Comparison of ENCODE assay signal across 7 mouse cellular contexts in genomic region chr19:60580582-60581339, GRCm38 (mm10). TPM values are rescaled to one million over a fixed set of nuclear protein-coding genes. Genes with fewer than 3 reads are reported as not detected.
A peak's percentile ranks its signal among the peaks of the same experiment; 100 is the strongest.
DNase-seq lines count a peak whose midpoint lies in the region; ATAC-seq lines count a peak whose summit lies in the region.

Cacul1 (minus strand) TSS chr19:60581025.

- no peaks in the 10 kb centered on the region for H3K36me3 ChIP-seq in embryonic facial prominence, embryonic 12.5 days
- no peaks in the 10 kb centered on the region for H3K36me3 ChIP-seq in limb, embryonic 11.5 days (ENCODE audit: control insufficient read depth, insufficient read depth, low read length)
- H3K36me3 ChIP-seq in midbrain, embryonic 14.5 days (ENCODE audit: control insufficient read depth, insufficient read depth, low read length): no peaks in the 10 kb centered on the region

- peak; percentile 97 for ATAC-seq in embryonic facial prominence, embryonic 12.5 days (ENCODE audit: insufficient number of reproducible peaks, insufficient read depth, low FRiP score, low TSS enrichment)
- ATAC-seq in limb, embryonic 11.5 days (ENCODE audit: insufficient number of reproducible peaks, low FRiP score, low TSS enrichment, low read depth): peak; percentile 99
- peak; percentile 96 for ATAC-seq in midbrain, embryonic 14.5 days (ENCODE audit: low FRiP score, low TSS enrichment)

- H3K9ac ChIP-seq in embryonic facial prominence, embryonic 12.5 days: peak within 1 kb of the TSS; percentile 92
- H3K9ac ChIP-seq in limb, embryonic 11.5 days (ENCODE audit: low read length): peak within 1 kb of the TSS; percentile 85
- peak within 1 kb of the TSS; percentile 97 for H3K9ac ChIP-seq in midbrain, embryonic 14.5 days (replicated peaks; ENCODE audit: low read length)

- DNase-seq in adrenal gland, postnatal 25 days: peak; percentile 97
- DNase-seq in heart, adult 11 months: peak; percentile 100
- peak; percentile 97 for DNase-seq in kidney, adult 18-20 months
- peak; percentile 98 for DNase-seq in limb, embryonic 11.5 days (ENCODE audit: low spot score)
- DNase-seq in midbrain, embryonic 14.5 days: peak; percentile 99
- DNase-seq in spleen, adult 18-20 months: peak; percentile 92 to 95

- peaks cover 11% of the 10 kb centered on the region for H3K4me1 ChIP-seq in embryonic facial prominence, embryonic 12.5 days
- H3K4me1 ChIP-seq in limb, embryonic 11.5 days (ENCODE audit: control insufficient read depth, insufficient read depth, low read length): peaks cover 3% of the 10 kb centered on the region; the same call in 1 of the 2 replicates
- H3K4me1 ChIP-seq in midbrain, embryonic 14.5 days (ENCODE audit: control insufficient read depth, insufficient read depth, low read length): peaks cover 35% of the 10 kb centered on the region

- no peaks in the 10 kb centered on the region for H3K9me3 ChIP-seq in embryonic facial prominence, embryonic 12.5 days
- no peaks in the 10 kb centered on the region for H3K9me3 ChIP-seq in limb, embryonic 11.5 days (ENCODE audit: control insufficient read depth, low read length)
- no peaks in the 10 kb centered on the region for H3K9me3 ChIP-seq in midbrain, embryonic 14.5 days (ENCODE audit: control insufficient read depth, low read length)

- H3K4me3 ChIP-seq in embryonic facial prominence, embryonic 12.5 days: peak within 1 kb of the TSS; percentile 96
- H3K4me3 ChIP-seq in limb, embryonic 11.5 days (ENCODE audit: low read depth, low read length): peak within 1 kb of the TSS; percentile 74
- H3K4me3 ChIP-seq in midbrain, embryonic 14.5 days (replicated peaks; ENCODE audit: low read depth, low read length): peak within 1 kb of the TSS; percentile 94

- no peaks in the 10 kb centered on the region for H3K27me3 ChIP-seq in embryonic facial prominence, embryonic 12.5 days
- no peaks in the 10 kb centered on the region for H3K27me3 ChIP-seq in limb, embryonic 11.5 days (ENCODE audit: control insufficient read depth, insufficient read depth, low read length)
- H3K27me3 ChIP-seq in midbrain, embryonic 14.5 days (ENCODE audit: control insufficient read depth, insufficient read depth, low read length): no peaks in the 10 kb centered on the region

- H3K4me2 ChIP-seq in embryonic facial prominence, embryonic 12.5 days (replicated peaks): peak within 1 kb of the TSS; percentile 78
- H3K4me2 ChIP-seq in limb, embryonic 11.5 days (ENCODE audit: low read depth, severe bottlenecking): peak within 1 kb of the TSS; percentile 62
- H3K4me2 ChIP-seq in midbrain, embryonic 14.5 days (ENCODE audit: low read length): peak within 1 kb of the TSS; percentile 90

- H3K27ac ChIP-seq in embryonic facial prominence, embryonic 12.5 days: peak within 1 kb of the TSS; percentile 93
- H3K27ac ChIP-seq in limb, embryonic 11.5 days (replicated peaks; ENCODE audit: low read depth, low read length): peak within 1 kb of the TSS; percentile 33
- peak within 1 kb of the TSS; percentile 92 for H3K27ac ChIP-seq in midbrain, embryonic 14.5 days (replicated peaks; ENCODE audit: low read depth, low read length)

- WGBS in embryonic facial prominence, embryonic 12.5 days: 1% methylated on average over 61 of the region's 64 CpGs
- WGBS in limb, embryonic 11.5 days: under 1% methylated on average over 61 of the region's 64 CpGs
- under 1% methylated on average over 64 of the region's 64 CpGs for WGBS in midbrain, embryonic 14.5 days

RNA-seq across cellular contexts. Expression of gene Cacul1, which starts in this region (rescaled TPM):
- total RNA-seq in adrenal gland, postnatal 25 days (2021): 40.7 and 49.5 TPM in 2 replicates
- polyA plus RNA-seq in embryonic facial prominence, embryonic 12.5 days (2016; fragmentation: Nextera tagmentation; extraction: Ambion mirVana): 33.5 and 35.5 TPM in 2 replicates
- 33.8 and 36.7 TPM in 2 replicates for polyA plus RNA-seq in limb, embryonic 11.5 days (2014; fragmentation: Nextera tagmentation; extraction: Ambion mirVana)
- polyA plus RNA-seq in midbrain, embryonic 14.5 days (2014; fragmentation: Nextera tagmentation; extraction: Ambion mirVana): 20.3 and 27.5 TPM in 2 replicates

Comparison
In these comparisons a context has a peak if more than half of its experiments do, and no peak if none do; other contexts are left out.
1. Peak in every context shown above with its lines: DNase-seq, ATAC-seq, H3K4me3 ChIP-seq and H3K27ac ChIP-seq.
2. H3K27ac ChIP-seq: peak in every context shown above with its lines; median percentile 93 in embryonic facial prominence, embryonic 12.5 days; 92 in midbrain, embryonic 14.5 days; 33 in limb, embryonic 11.5 days.